Mouse (Mus musculus) 3T3-L1 (cell line): ENCODE measurements at regions not wholly inside any gene's neighbourhood (a gene's known extent, or its start where the extent isn't known, plus 50 kb on each side); places are given as distances from the start of the nearest gene placed in this dataset.
A peak's percentile ranks its signal among the peaks of the same experiment; 100 is the strongest.
"Not testable (repeated sequence)": the region's sequence is repeated elsewhere in the genome, so short reads cannot be mapped to it uniquely, and the experiment has no call there.

Experiments used
- DNase-seq: peaks from one replicate; pipeline ENCODE4 v3.0.0-alpha.2; 2015; ENCODE audit warnings: low read depth, low spot score

GRCm38 (mm10) chr7:60622271-60623249, 482.5 kb upstream of the Snrpn start:
- DNase-seq = not testable (repeated sequence)

- peak; percentile 63 for DNase-seq
Measured at GRCm38 (mm10) chr7:60617070-60617674, 477.2 kb upstream of the Snrpn start.
